Mouse (Mus musculus): ENCODE data around the gene Hhat. TPM values are rescaled to one million over a fixed set of nuclear protein-coding genes. Genes with fewer than 3 reads are reported as not detected.
A peak's percentile ranks its signal among the peaks of the same experiment; 100 is the strongest.

Hhat gene
- total and polyA plus RNA-seq, 3 experiments: 0.39 to 1.0 TPM; not detected in 1

GRCm38 (mm10) chr1:192749270-192750041 is 21.6 kb downstream of the Hhat start (continued):
- TF ChIP-seq UBTF (IDR thresholded peaks at IDR 0.05; ENCODE audit: borderline replicate concordance, insufficient read depth, low read depth, low read length) (no peak), MEF2A (IDR thresholded peaks at IDR 0.05; ENCODE audit: extremely low read depth, insufficient replicate concordance, low read depth, low read length, poor library complexity, severe bottlenecking) (no peak), MYB (IDR thresholded peaks at IDR 0.05; ENCODE audit: low read depth, low read length) (no peak), CHD2 (IDR thresholded peaks at IDR 0.05; ENCODE audit: low read length) (no peak), NRF1 (IDR thresholded peaks at IDR 0.05; ENCODE audit: insufficient read depth, low read depth, low read length, poor library complexity, severe bottlenecking) (no peak), POLR2AphosphoS2 (IDR thresholded peaks at IDR 0.05; ENCODE audit: low read length) (no peak), ELF1 (IDR thresholded peaks at IDR 0.05; ENCODE audit: low read depth, low read length) (no peak), TAL1 (IDR thresholded peaks at IDR 0.05; ENCODE audit: low read length) (no peak), MAZ (IDR thresholded peaks at IDR 0.05; ENCODE audit: low read depth, low read length) (0 out of 2 replicates have a peak, but pooled peaks have one; percentile 40), MYC (IDR thresholded peaks at IDR 0.05; ENCODE audit: low read depth, low read length) (peak; percentile 54; the same call in 1 of the 2 replicates), RCOR1 (IDR thresholded peaks at IDR 0.05; ENCODE audit: low read depth, low read length) (no peak), RAD21 (IDR thresholded peaks at IDR 0.05; ENCODE audit: low read depth, low read length) (no peak; the same call in 1 of the 2 replicates), SMC3 (IDR thresholded peaks at IDR 0.05; ENCODE audit: low read depth, low read length) (peak; percentile 31), ZNF384 (IDR thresholded peaks at IDR 0.05; ENCODE audit: low read depth, low read length) (no peak), CTCF (IDR thresholded peaks at IDR 0.05 in 2 of 3, conservative IDR thresholded peaks at IDR 0.05 in 1 of 3; ENCODE audit: control insufficient read depth in 1 of 3, insufficient read depth in 1 of 3, low read depth in 2 of 3, low read length in 3 of 3, poor library complexity in 1 of 3, severe bottlenecking in 1 of 3) (no peak), POLR2A (IDR thresholded peaks at IDR 0.05; ENCODE audit: control insufficient read depth in 1 of 2, insufficient read depth in 1 of 2, low read depth in 1 of 2, low read length in 2 of 2, poor library complexity in 1 of 2) (no peak), SIN3A (IDR thresholded peaks at IDR 0.05; ENCODE audit: low read length) (peak; percentile 94), ZKSCAN1 (IDR thresholded peaks at IDR 0.05; ENCODE audit: low read depth, low read length) (no peak)

GRCm38 (mm10) chr1:192746201-192746600 is 24.8 kb downstream of the Hhat start:
- no peaks in the 10 kb centered on the region; a peak in 1 of 4 replicates for H3K36me3 ChIP-seq (ENCODE audit: control insufficient read depth in 1 of 2, insufficient read depth in 2 of 2, low read length in 2 of 2)
- H3K27ac ChIP-seq (ENCODE audit: control insufficient read depth, low read depth, low read length): peak overlapping the region; percentile 7; the same call in 1 of the 2 replicates
- no peaks in the 10 kb centered on the region for H3K9me3 ChIP-seq (replicated peaks; ENCODE audit: insufficient read depth, low read length)
- H3K4me3 ChIP-seq (ENCODE audit: control insufficient read depth in 1 of 2, insufficient read depth in 1 of 2, low read depth in 2 of 2, low read length in 2 of 2): no peak overlapping the region
- H3K79me2 ChIP-seq (ENCODE audit: control insufficient read depth, insufficient read depth, low read length, poor library complexity): no peaks in the 10 kb centered on the region
- peaks cover 0 to 9% of the 10 kb centered on the region in 2 experiments; a peak in 1 of 4 replicates for H3K4me1 ChIP-seq (ENCODE audit: control insufficient read depth in 1 of 2, insufficient read depth in 2 of 2, low read length in 2 of 2)
- no peak for DNase-seq (ENCODE audit: low read depth, low spot score)
- no peak overlapping the region for H3K9ac ChIP-seq (ENCODE audit: control insufficient read depth, low read depth, low read length, poor library complexity, severe bottlenecking)
- no peaks in the 10 kb centered on the region for H3K27me3 ChIP-seq (ENCODE audit: control insufficient read depth in 1 of 2, insufficient read depth in 2 of 2, low read length in 2 of 2)
- no peak for TF ChIP-seq TBP (IDR thresholded peaks at IDR 0.05; ENCODE audit: low read depth, low read length)
- TF ChIP-seq POLR2A (IDR thresholded peaks at IDR 0.05; ENCODE audit: control insufficient read depth in 1 of 2, insufficient read depth in 1 of 2, low read depth in 1 of 2, low read length in 2 of 2, poor library complexity in 1 of 2): peak in 1 of 2 experiments; percentile 50; a peak in 2 of 4 replicates

All from MEL (cell line).